Mouse (Mus musculus): ENCODE results near the gene Krtap1-4. TPM values are rescaled to one million over a fixed set of nuclear protein-coding genes. Genes with fewer than 3 reads are reported as not detected.

Krtap1-4 gene
- polyA plus RNA-seq, 1 experiment from 2014 or later = not detected

- no peak for ATAC-seq (ENCODE audit: low read depth)
- H3K4me3 ChIP-seq (ENCODE audit: low read depth, low read length) = no peak within 1 kb of the TSS
- WGBS = 95% methylated on average over 9 of the region's 9 CpGs
These were observed 24.1 kb downstream of the Krtap1-4 start, which contains the start of gene Gm11939 for GRCm38 (mm10) chr11:99559366-99559765. Gene Gm11939, minus strand, starts transcription at chr11:99559466.

GRCm38 (mm10) chr11:99557976-99558745 is 25.3 kb downstream of the Krtap1-4 start:
- Histone ChIP-seq H3K36me3 (ENCODE audit: control insufficient read depth, insufficient read depth, low read length) (no peaks in the 10 kb centered on the region), H3K4me1 (ENCODE audit: control insufficient read depth, insufficient read depth, low read length) (no peaks in the 10 kb centered on the region), H3K27ac (replicated peaks; ENCODE audit: low read depth, low read length) (no peak overlapping the region), H3K9me3 (ENCODE audit: control insufficient read depth, low read length) (no peaks in the 10 kb centered on the region), H3K4me3 (ENCODE audit: low read depth, low read length) (no peak overlapping the region), H3K9ac (ENCODE audit: low read depth, low read length) (no peak overlapping the region), H3K27me3 (replicated peaks; ENCODE audit: control insufficient read depth, insufficient read depth, low read length) (no peaks in the 10 kb centered on the region), H3K4me2 (ENCODE audit: low read depth, low read length) (no peak overlapping the region)
- WGBS = 79% methylated on average over 3 of the region's 3 CpGs
- no peak for ATAC-seq (ENCODE audit: low read depth)
- DNase-seq (ENCODE audit: low spot score) = peak; percentile 9

More at GRCm38 (mm10) chr11:99559366-99559765, 24.1 kb downstream of the Krtap1-4 start, which contains the start of gene Gm11939:
- no peaks in the 10 kb centered on the region for H3K27me3 ChIP-seq (replicated peaks; ENCODE audit: control insufficient read depth, insufficient read depth, low read length)
- no peaks in the 10 kb centered on the region for H3K9me3 ChIP-seq (ENCODE audit: control insufficient read depth, low read length)
- no peak for DNase-seq (ENCODE audit: low spot score)
- H3K36me3 ChIP-seq (ENCODE audit: control insufficient read depth, insufficient read depth, low read length) = no peaks in the 10 kb centered on the region
- H3K4me2 ChIP-seq (ENCODE audit: low read depth, low read length) = no peak within 1 kb of the TSS
- H3K27ac ChIP-seq (replicated peaks; ENCODE audit: low read depth, low read length) = no peak within 1 kb of the TSS
- H3K4me1 ChIP-seq (ENCODE audit: control insufficient read depth, insufficient read depth, low read length) = no peaks in the 10 kb centered on the region
- H3K9ac ChIP-seq (ENCODE audit: low read depth, low read length) = no peak within 1 kb of the TSS

DNA sequence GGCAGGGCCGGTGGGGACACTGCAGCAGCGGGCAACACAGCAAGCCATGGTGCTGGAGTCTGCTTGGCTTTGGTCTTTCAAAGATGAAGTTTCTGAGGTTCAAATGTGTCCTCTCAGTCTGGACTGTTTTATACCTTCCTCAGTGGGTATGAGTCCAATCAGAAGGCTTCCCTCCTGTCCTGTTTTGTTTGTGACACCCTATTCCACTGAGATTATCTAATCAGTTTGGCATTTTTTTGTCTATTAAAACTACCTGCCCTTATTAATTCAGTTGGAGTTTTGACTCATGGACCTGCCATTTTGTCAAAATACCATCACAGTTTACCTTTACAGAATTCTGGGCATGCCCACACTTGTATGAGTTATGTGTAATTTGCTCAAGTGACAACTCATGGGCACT is 26.7 kb downstream of the Krtap1-4 start, which contains the start of gene Krtap3-2:
Krtap3-2 (minus strand) TSS at position 101 of the 400 bp plus-strand sequence.
- Histone ChIP-seq H3K4me2 (ENCODE audit: low read depth, low read length) (no peak within 1 kb of the TSS), H3K27me3 (replicated peaks; ENCODE audit: control insufficient read depth, insufficient read depth, low read length) (no peaks in the 10 kb centered on the region), H3K36me3 (ENCODE audit: control insufficient read depth, insufficient read depth, low read length) (no peaks in the 10 kb centered on the region), H3K27ac (replicated peaks; ENCODE audit: low read depth, low read length) (no peak within 1 kb of the TSS), H3K9me3 (ENCODE audit: control insufficient read depth, low read length) (no peaks in the 10 kb centered on the region), H3K9ac (ENCODE audit: low read depth, low read length) (no peak within 1 kb of the TSS), H3K4me1 (ENCODE audit: control insufficient read depth, insufficient read depth, low read length) (no peaks in the 10 kb centered on the region), H3K4me3 (ENCODE audit: low read depth, low read length) (no peak within 1 kb of the TSS)
- ATAC-seq (ENCODE audit: low read depth) = no peak
- DNase-seq (ENCODE audit: low spot score) = no peak
- WGBS = no CpG with 5 or more reads among the region's 2 CpGs

DNA sequence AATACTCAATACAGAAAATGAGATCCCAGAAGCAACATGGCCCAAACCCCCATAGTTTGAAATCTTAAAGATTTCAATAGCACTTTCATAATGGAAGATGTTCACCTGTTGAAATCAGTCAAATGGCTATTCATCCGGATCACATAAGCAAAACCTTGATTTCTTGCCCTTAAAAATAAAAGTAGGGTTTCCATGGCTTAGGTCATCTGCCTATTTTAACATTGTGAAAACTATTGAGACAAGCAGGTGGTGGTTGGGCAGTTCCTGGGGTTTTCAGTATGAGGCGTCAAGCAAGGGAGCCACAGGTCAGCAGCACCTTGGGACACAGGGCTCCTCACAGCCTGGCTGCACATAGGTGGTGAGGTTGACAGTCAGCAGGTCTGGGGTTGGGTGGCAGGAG is 27.3 kb downstream of the Krtap1-4 start:
- no peak overlapping the region for H3K27ac ChIP-seq (replicated peaks; ENCODE audit: low read depth, low read length)
- no peaks in the 10 kb centered on the region for H3K27me3 ChIP-seq (replicated peaks; ENCODE audit: control insufficient read depth, insufficient read depth, low read length)
- ATAC-seq (ENCODE audit: low read depth) (no peak), DNase-seq (ENCODE audit: low spot score) (no peak)
- WGBS = 88% methylated on average over 2 of the region's 2 CpGs
- no peak overlapping the region for H3K9ac ChIP-seq (ENCODE audit: low read depth, low read length)
- no peaks in the 10 kb centered on the region for H3K36me3 ChIP-seq (ENCODE audit: control insufficient read depth, insufficient read depth, low read length)
- no peak overlapping the region for H3K4me3 ChIP-seq (ENCODE audit: low read depth, low read length)
- H3K9me3 ChIP-seq (ENCODE audit: control insufficient read depth, low read length) = no peaks in the 10 kb centered on the region
- no peak overlapping the region for H3K4me2 ChIP-seq (ENCODE audit: low read depth, low read length)
- H3K4me1 ChIP-seq (ENCODE audit: control insufficient read depth, insufficient read depth, low read length) = no peaks in the 10 kb centered on the region

- Histone ChIP-seq H3K27me3 (replicated peaks; ENCODE audit: control insufficient read depth, insufficient read depth, low read length) (no peaks in the 10 kb centered on the region), H3K4me2 (ENCODE audit: low read depth, low read length) (no peak within 1 kb of the TSS), H3K27ac (replicated peaks; ENCODE audit: low read depth, low read length) (no peak within 1 kb of the TSS), H3K4me3 (ENCODE audit: low read depth, low read length) (no peak within 1 kb of the TSS), H3K9ac (ENCODE audit: low read depth, low read length) (no peak within 1 kb of the TSS), H3K4me1 (ENCODE audit: control insufficient read depth, insufficient read depth, low read length) (no peaks in the 10 kb centered on the region), H3K36me3 (ENCODE audit: control insufficient read depth, insufficient read depth, low read length) (no peaks in the 10 kb centered on the region), H3K9me3 (ENCODE audit: control insufficient read depth, low read length) (no peaks in the 10 kb centered on the region)
- DNase-seq (ENCODE audit: low spot score) = no peak
- 74% methylated on average over 4 of the region's 4 CpGs for WGBS
- ATAC-seq (ENCODE audit: low read depth) = no peak; the same call in 1 of the 2 replicates
These were observed 32.7 kb downstream of the Krtap1-4 start, which contains the start of gene Krtap3-3 for GRCm38 (mm10) chr11:99550765-99551164. Gene Krtap3-3, minus strand, starts transcription at chr11:99550865.

DNA sequence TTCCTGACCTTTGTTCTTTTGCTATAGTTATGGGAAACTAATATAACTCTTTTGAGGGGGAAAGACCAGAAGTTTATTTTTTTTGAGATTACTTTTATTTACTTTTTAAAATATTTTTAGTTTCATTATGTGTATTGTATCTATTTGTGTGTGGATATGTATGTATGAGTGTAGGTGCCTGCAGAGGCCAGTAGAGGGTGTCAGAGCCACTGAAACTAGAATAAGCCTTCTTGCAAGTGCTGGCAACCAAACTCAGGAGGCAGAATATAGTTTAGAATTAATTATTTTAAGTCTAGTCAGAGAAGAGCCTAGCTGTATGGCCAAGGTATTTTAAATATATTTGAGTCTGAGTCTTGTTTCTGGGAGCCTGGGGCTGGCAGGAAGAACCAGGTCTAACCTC is 35.6 kb downstream of the Krtap1-4 start:
- Histone ChIP-seq H3K27me3 (replicated peaks; ENCODE audit: control insufficient read depth, insufficient read depth, low read length) (no peaks in the 10 kb centered on the region), H3K27ac (replicated peaks; ENCODE audit: low read depth, low read length) (no peak overlapping the region), H3K9ac (ENCODE audit: low read depth, low read length) (no peak overlapping the region), H3K4me3 (ENCODE audit: low read depth, low read length) (no peak overlapping the region), H3K4me1 (ENCODE audit: control insufficient read depth, insufficient read depth, low read length) (no peaks in the 10 kb centered on the region), H3K36me3 (ENCODE audit: control insufficient read depth, insufficient read depth, low read length) (no peaks in the 10 kb centered on the region), H3K9me3 (ENCODE audit: control insufficient read depth, low read length) (no peaks in the 10 kb centered on the region), H3K4me2 (ENCODE audit: low read depth, low read length) (no peak overlapping the region)
- DNase-seq (ENCODE audit: low spot score) (no peak), ATAC-seq (ENCODE audit: low read depth) (no peak)

- Histone ChIP-seq H3K4me1 (ENCODE audit: control insufficient read depth, insufficient read depth, low read length) (no peaks in the 10 kb centered on the region; the same call in 1 of the 2 replicates), H3K9ac (ENCODE audit: low read depth, low read length) (no peak overlapping the region), H3K4me3 (ENCODE audit: low read depth, low read length) (no peak overlapping the region), H3K27ac (replicated peaks; ENCODE audit: low read depth, low read length) (no peak overlapping the region), H3K9me3 (ENCODE audit: control insufficient read depth, low read length) (no peaks in the 10 kb centered on the region), H3K36me3 (ENCODE audit: control insufficient read depth, insufficient read depth, low read length) (no peaks in the 10 kb centered on the region), H3K27me3 (replicated peaks; ENCODE audit: control insufficient read depth, insufficient read depth, low read length) (no peaks in the 10 kb centered on the region), H3K4me2 (ENCODE audit: low read depth, low read length) (no peak overlapping the region)
- ATAC-seq (ENCODE audit: low read depth) = peak; percentile 30; the same call in 1 of the 2 replicates
- 34% methylated on average over 9 of the region's 9 CpGs for WGBS
- DNase-seq (ENCODE audit: low spot score) = peak; percentile 75
These were observed 43.7 kb downstream of the Krtap1-4 start for GRCm38 (mm10) chr11:99539721-99540120.
